Mouse (Mus musculus): ENCODE data around the gene Psmc1. TPM values are rescaled to one million over a fixed set of nuclear protein-coding genes. Genes with fewer than 3 reads are reported as not detected.

Gene Psmc1
- polyA plus RNA-seq, 1 experiment from 2014 or later, result 247 TPM

DNA sequence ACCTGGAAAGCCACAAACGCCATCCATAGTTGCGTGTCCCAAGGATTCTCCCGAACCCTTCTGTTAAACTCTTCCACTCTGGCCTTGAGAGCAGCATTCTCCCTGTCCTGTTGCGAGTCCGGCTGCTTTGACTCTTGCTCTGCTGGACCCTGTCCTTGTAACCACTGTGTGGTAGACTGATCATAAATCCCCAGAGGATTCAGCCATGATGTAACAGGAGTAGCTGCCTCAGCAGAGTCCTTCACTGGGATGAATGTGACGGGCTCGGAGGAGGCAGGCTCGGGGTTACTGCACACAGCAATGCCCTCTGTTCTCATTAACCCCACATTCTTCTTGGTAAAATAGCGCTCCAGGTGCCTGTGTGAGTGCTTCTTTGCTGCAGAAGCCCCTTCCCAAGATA, 33.8 kb downstream of the Psmc1 start:
- Histone ChIP-seq H3K36me3 (ENCODE audit: control insufficient read depth, insufficient read depth, low read length) (peaks cover 71% of the 10 kb centered on the region), H3K4me1 (ENCODE audit: control insufficient read depth, insufficient read depth, low read length) (no peaks in the 10 kb centered on the region), H3K9ac (replicated peaks; ENCODE audit: low read depth, low read length) (no peak overlapping the region), H3K4me3 (ENCODE audit: low read depth, low read length) (no peak overlapping the region), H3K27me3 (ENCODE audit: control insufficient read depth, insufficient read depth, low read length) (no peaks in the 10 kb centered on the region), H3K27ac (ENCODE audit: low read length) (no peak overlapping the region), H3K4me2 (replicated peaks; ENCODE audit: low read depth, low read length) (no peak overlapping the region), H3K9me3 (ENCODE audit: control insufficient read depth, low read depth, low read length) (no peaks in the 10 kb centered on the region)
- WGBS, result 94% methylated on average over 9 of the region's 9 CpGs
- no peak for ATAC-seq (ENCODE audit: insufficient number of reproducible peaks, insufficient read depth, low FRiP score, low read depth)

DNA sequence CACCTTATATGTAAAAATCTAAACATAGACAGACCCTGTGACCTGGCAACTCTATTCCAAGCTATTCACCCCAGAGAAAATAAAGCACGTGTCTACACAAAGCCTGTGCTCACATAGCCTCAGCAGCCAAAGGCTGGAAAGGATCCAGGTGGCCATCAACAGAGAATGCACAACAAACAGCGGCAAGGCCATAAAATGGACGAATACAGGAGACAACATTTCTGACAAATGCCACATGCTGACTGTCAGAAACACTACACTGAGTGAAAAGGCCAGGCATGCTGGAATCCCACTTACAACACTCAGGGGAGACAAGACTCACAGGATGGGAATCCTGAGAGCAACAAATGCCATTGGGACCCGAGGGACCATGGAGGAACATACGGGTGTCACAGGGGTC, 34.3 kb downstream of the Psmc1 start:
- no peak for ATAC-seq (ENCODE audit: insufficient number of reproducible peaks, insufficient read depth, low FRiP score, low read depth)
- H3K9me3 ChIP-seq (ENCODE audit: control insufficient read depth, low read depth, low read length), result no peaks in the 10 kb centered on the region
- H3K27me3 ChIP-seq (ENCODE audit: control insufficient read depth, insufficient read depth, low read length), result no peaks in the 10 kb centered on the region
- peaks cover 72% of the 10 kb centered on the region for H3K36me3 ChIP-seq (ENCODE audit: control insufficient read depth, insufficient read depth, low read length)
- no peak overlapping the region for H3K9ac ChIP-seq (replicated peaks; ENCODE audit: low read depth, low read length)
- no peak overlapping the region for H3K4me2 ChIP-seq (replicated peaks; ENCODE audit: low read depth, low read length)
- no peaks in the 10 kb centered on the region for H3K4me1 ChIP-seq (ENCODE audit: control insufficient read depth, insufficient read depth, low read length)
- 76% methylated on average over 5 of the region's 5 CpGs for WGBS
- no peak overlapping the region for H3K27ac ChIP-seq (ENCODE audit: low read length)
- H3K4me3 ChIP-seq (ENCODE audit: low read depth, low read length), result no peak overlapping the region

DNA sequence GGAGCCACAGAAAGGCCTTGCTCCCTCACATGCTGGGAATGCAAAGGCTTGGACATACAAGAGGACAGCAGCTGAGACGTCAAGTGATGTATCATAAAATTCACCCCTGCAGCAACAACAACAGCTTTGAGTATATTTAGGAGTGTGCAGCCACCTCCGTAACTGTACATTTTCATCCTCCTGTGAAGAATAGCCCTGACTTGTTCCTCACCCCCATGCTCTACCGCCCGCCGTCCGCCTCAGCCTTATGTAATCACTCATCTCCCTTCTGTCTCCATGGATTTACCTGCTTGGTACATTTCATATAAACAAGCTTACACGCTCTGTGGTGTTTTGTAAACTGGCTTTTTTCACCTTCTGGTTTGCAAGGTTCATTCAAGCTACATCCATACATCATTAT, 42.5 kb downstream of the Psmc1 start:
- no peaks in the 10 kb centered on the region for H3K4me1 ChIP-seq (ENCODE audit: control insufficient read depth, insufficient read depth, low read length)
- ATAC-seq (ENCODE audit: insufficient number of reproducible peaks, insufficient read depth, low FRiP score, low read depth), result no peak
- no peaks in the 10 kb centered on the region for H3K27me3 ChIP-seq (ENCODE audit: control insufficient read depth, insufficient read depth, low read length)
- peaks cover 30% of the 10 kb centered on the region for H3K36me3 ChIP-seq (ENCODE audit: control insufficient read depth, insufficient read depth, low read length)
- H3K9me3 ChIP-seq (ENCODE audit: control insufficient read depth, low read depth, low read length), result no peaks in the 10 kb centered on the region
- H3K27ac ChIP-seq (ENCODE audit: low read length), result no peak overlapping the region
- H3K4me2 ChIP-seq (replicated peaks; ENCODE audit: low read depth, low read length), result no peak overlapping the region
- WGBS, result 82% methylated on average over 7 of the region's 7 CpGs
- H3K4me3 ChIP-seq (ENCODE audit: low read depth, low read length), result no peak overlapping the region
- H3K9ac ChIP-seq (replicated peaks; ENCODE audit: low read depth, low read length), result no peak overlapping the region

- Histone ChIP-seq H3K27me3 (ENCODE audit: control insufficient read depth, insufficient read depth, low read length) (no peaks in the 10 kb centered on the region), H3K4me2 (replicated peaks; ENCODE audit: low read depth, low read length) (peak within 1 kb of the TSS; percentile 79), H3K27ac (ENCODE audit: low read length) (peak within 1 kb of the TSS; percentile 4; the same call in 1 of the 2 replicates), H3K4me1 (ENCODE audit: control insufficient read depth, insufficient read depth, low read length) (peaks cover 3% of the 10 kb centered on the region; the same call in 1 of the 2 replicates), H3K4me3 (ENCODE audit: low read depth, low read length) (peak within 1 kb of the TSS; percentile 43), H3K9ac (replicated peaks; ENCODE audit: low read depth, low read length) (peak within 1 kb of the TSS; percentile 64), H3K36me3 (ENCODE audit: control insufficient read depth, insufficient read depth, low read length) (no peaks in the 10 kb centered on the region), H3K9me3 (ENCODE audit: control insufficient read depth, low read depth, low read length) (no peaks in the 10 kb centered on the region)
- 1% methylated on average over 26 of the region's 26 CpGs for WGBS
- ATAC-seq (ENCODE audit: insufficient number of reproducible peaks, insufficient read depth, low FRiP score, low read depth), result peak; percentile 99
Measured at GRCm38 (mm10) chr12:100159261-100159975, 49.5 kb downstream of the Psmc1 start, which contains the start of gene Nrde2. Nrde2 (minus strand) TSS chr12:100159653.

DNA sequence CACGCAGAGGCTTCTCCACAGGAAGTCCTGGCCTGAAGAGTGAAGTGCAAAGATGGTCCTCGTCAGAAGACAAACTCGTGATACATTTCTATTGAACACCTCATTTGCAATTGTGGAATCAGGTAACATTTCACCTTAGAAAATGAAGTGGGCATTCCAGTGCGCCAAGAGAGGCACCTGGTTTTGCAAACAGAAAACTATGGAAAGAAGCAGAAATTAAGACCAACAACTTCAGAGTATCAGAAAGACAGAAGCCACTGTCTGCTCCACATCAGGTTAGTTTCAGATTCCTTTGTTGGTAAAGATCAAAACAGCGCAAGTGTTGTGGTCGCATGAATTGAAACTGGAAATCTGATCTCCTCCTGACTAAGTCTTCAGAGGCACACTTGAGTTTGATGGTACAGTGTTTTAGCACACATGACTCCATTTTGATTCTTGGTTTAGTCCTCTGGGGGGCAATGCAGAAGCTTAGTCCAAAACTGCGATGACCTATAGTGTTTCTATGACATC, 55.1 kb downstream of the Psmc1 start:
- Histone ChIP-seq H3K36me3 (ENCODE audit: control insufficient read depth, insufficient read depth, low read length) (no peaks in the 10 kb centered on the region), H3K9ac (replicated peaks; ENCODE audit: low read depth, low read length) (no peak overlapping the region), H3K4me3 (ENCODE audit: low read depth, low read length) (no peak overlapping the region), H3K27ac (ENCODE audit: low read length) (no peak overlapping the region), H3K9me3 (ENCODE audit: control insufficient read depth, low read depth, low read length) (no peaks in the 10 kb centered on the region), H3K4me2 (replicated peaks; ENCODE audit: low read depth, low read length) (no peak overlapping the region), H3K4me1 (ENCODE audit: control insufficient read depth, insufficient read depth, low read length) (0 out of 2 replicates have a peak, but pooled peaks cover 3% of the 10 kb centered on the region), H3K27me3 (ENCODE audit: control insufficient read depth, insufficient read depth, low read length) (no peaks in the 10 kb centered on the region)
- WGBS, result 68% methylated on average over 7 of the region's 7 CpGs
- no peak for ATAC-seq (ENCODE audit: insufficient number of reproducible peaks, insufficient read depth, low FRiP score, low read depth)

GRCm38 (mm10) chr12:100166177-100166576, 56.2 kb downstream of the Psmc1 start:
- Histone ChIP-seq H3K4me2 (replicated peaks; ENCODE audit: low read depth, low read length) (no peak overlapping the region), H3K4me1 (ENCODE audit: control insufficient read depth, insufficient read depth, low read length) (0 out of 2 replicates have a peak, but pooled peaks cover 3% of the 10 kb centered on the region), H3K27me3 (ENCODE audit: control insufficient read depth, insufficient read depth, low read length) (no peaks in the 10 kb centered on the region), H3K9me3 (ENCODE audit: control insufficient read depth, low read depth, low read length) (no peaks in the 10 kb centered on the region), H3K4me3 (ENCODE audit: low read depth, low read length) (no peak overlapping the region), H3K36me3 (ENCODE audit: control insufficient read depth, insufficient read depth, low read length) (no peaks in the 10 kb centered on the region), H3K9ac (replicated peaks; ENCODE audit: low read depth, low read length) (no peak overlapping the region), H3K27ac (ENCODE audit: low read length) (no peak overlapping the region)
- WGBS, result 24% methylated on average over 3 of the region's 3 CpGs
- ATAC-seq (ENCODE audit: insufficient number of reproducible peaks, insufficient read depth, low FRiP score, low read depth), result 0 out of 2 replicates have a peak, but pooled peaks have one; percentile 31

DNA sequence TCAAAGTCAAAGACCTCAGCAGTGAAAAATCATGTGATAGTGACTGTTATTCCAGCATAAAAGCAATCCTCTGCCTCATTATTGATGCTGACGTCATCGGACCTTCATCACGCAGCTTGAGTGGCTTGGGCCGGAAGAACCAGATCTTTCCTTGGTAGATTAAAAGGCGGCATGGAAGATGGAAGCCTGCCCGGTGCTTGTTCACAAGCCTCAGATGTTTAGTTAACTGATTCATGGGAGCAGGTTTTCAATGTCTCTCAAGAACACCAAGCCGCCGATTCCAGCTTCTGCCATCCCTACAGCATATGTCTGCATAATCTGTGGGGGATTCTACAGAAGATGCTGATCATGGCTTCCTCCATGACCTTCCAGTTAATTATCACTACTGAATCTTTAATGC, 57.0 kb downstream of the Psmc1 start:
- no peak for ATAC-seq (ENCODE audit: insufficient number of reproducible peaks, insufficient read depth, low FRiP score, low read depth)
- H3K4me3 ChIP-seq (ENCODE audit: low read depth, low read length), result no peak overlapping the region
- H3K36me3 ChIP-seq (ENCODE audit: control insufficient read depth, insufficient read depth, low read length), result no peaks in the 10 kb centered on the region
- no peak overlapping the region for H3K9ac ChIP-seq (replicated peaks; ENCODE audit: low read depth, low read length)
- WGBS, result 86% methylated on average over 8 of the region's 8 CpGs
- no peak overlapping the region for H3K4me2 ChIP-seq (replicated peaks; ENCODE audit: low read depth, low read length)
- no peak overlapping the region for H3K27ac ChIP-seq (ENCODE audit: low read length)
- H3K27me3 ChIP-seq (ENCODE audit: control insufficient read depth, insufficient read depth, low read length), result no peaks in the 10 kb centered on the region
- H3K4me1 ChIP-seq (ENCODE audit: control insufficient read depth, insufficient read depth, low read length), result 0 out of 2 replicates have a peak, but pooled peaks cover 3% of the 10 kb centered on the region
- no peaks in the 10 kb centered on the region for H3K9me3 ChIP-seq (ENCODE audit: control insufficient read depth, low read depth, low read length)

DNA sequence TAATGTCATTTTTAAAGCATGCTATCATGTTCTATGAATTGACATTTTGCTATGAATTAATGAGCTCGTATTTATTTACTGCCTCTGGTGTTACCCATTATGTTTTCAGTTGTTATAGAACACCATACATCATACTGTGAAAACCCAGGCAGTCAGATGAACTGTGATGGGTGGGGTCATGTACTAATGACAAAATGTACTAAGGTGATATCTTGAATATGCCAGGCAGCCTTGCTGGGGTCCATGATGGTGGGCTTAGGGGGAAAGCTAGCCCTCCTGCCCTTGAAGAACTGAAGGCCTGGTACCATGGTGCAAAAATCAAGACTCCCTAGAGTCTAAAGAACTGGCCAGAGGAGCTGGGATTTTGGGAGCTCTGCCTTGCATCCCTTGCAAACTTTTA, 57.5 kb downstream of the Psmc1 start:
- peak overlapping the region; percentile 41; the same call in 1 of the 2 replicates for H3K4me2 ChIP-seq (replicated peaks; ENCODE audit: low read depth, low read length)
- no peaks in the 10 kb centered on the region for H3K9me3 ChIP-seq (ENCODE audit: control insufficient read depth, low read depth, low read length)
- H3K9ac ChIP-seq (replicated peaks; ENCODE audit: low read depth, low read length), result 0 out of 2 replicates have a peak overlapping the region, but pooled peaks have one; percentile 33
- H3K4me3 ChIP-seq (ENCODE audit: low read depth, low read length), result no peak overlapping the region
- H3K36me3 ChIP-seq (ENCODE audit: control insufficient read depth, insufficient read depth, low read length), result no peaks in the 10 kb centered on the region
- H3K27ac ChIP-seq (ENCODE audit: low read length), result no peak overlapping the region; the same call in 1 of the 2 replicates
- no peak for ATAC-seq (ENCODE audit: insufficient number of reproducible peaks, insufficient read depth, low FRiP score, low read depth)
- H3K4me1 ChIP-seq (ENCODE audit: control insufficient read depth, insufficient read depth, low read length), result 0 out of 2 replicates have a peak, but pooled peaks cover 3% of the 10 kb centered on the region
- H3K27me3 ChIP-seq (ENCODE audit: control insufficient read depth, insufficient read depth, low read length), result no peaks in the 10 kb centered on the region
- 86% methylated on average over 1 of the region's 1 CpGs for WGBS
